Mouse (Mus musculus) spleen, postnatal 10 days (tissue): ENCODE measurements at regions not wholly inside any gene's neighbourhood (a gene's known extent, or its start where the extent isn't known, plus 50 kb on each side); places are given as distances from the start of the nearest gene placed in this dataset.
"Not testable (repeated sequence)": the region's sequence is repeated elsewhere in the genome, so short reads cannot be mapped to it uniquely, and the experiment has no call there.

ENCODE experiments used
- DNase-seq, 2 experiments: peaks; one replicate each; pipeline ENCODE4 v3.0.0; 2021 to 2022; ENCODE audit warnings: low spot score in 2 of 2

GRCm38 (mm10) chr17:13432256-13432655 is 77.9 kb downstream of the Tcp10c start:
- DNase-seq = not testable (repeated sequence)

GRCm38 (mm10) chr17:13434146-13434545 is 79.8 kb downstream of the Tcp10c start:
- DNase-seq = not testable (repeated sequence)

GRCm38 (mm10) chr17:13438790-13439189 is 84.4 kb downstream of the Tcp10c start:
- not testable (repeated sequence) for DNase-seq

DNA sequence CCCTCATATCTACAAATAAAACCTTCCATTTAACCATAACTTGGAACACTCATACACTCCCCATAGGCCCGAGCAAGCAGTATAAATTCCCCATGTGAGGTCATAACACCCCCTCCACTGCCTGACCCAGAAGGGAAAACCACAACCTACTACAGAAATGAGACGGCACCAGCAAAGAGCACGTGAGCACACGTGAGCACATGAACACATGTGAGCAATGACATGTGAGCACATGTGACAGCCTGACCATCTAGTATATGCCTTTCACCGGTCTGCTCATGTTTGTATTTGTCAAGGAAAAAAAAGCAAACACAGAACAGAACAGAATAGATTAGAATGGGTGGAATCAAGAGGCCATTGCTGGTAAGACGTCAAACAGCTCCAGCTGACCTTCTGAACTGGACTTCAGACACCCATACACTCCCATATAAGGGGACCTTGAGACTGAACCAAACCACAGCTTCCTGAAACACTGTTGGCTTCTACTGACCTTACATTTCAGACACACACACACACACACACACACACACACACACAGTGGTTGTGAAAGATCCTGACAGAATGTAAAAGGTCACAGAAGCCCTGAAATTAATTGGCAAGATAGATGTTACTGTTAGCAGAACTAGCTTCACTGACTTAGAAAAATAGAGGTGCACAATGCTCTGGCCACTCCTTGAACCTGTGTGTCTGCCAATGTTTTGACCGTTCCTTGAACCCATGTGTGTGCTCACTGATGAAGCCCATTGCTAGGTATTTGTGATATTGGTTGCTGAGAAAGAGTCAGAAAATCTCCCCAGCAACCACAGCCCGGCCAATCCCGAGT is 86.5 kb downstream of the Tcp10c start:
- DNase-seq = not testable (repeated sequence)

GRCm38 (mm10) chr17:13442229-13442628 is 87.9 kb downstream of the Tcp10c start:
- DNase-seq = not testable (repeated sequence)

DNA sequence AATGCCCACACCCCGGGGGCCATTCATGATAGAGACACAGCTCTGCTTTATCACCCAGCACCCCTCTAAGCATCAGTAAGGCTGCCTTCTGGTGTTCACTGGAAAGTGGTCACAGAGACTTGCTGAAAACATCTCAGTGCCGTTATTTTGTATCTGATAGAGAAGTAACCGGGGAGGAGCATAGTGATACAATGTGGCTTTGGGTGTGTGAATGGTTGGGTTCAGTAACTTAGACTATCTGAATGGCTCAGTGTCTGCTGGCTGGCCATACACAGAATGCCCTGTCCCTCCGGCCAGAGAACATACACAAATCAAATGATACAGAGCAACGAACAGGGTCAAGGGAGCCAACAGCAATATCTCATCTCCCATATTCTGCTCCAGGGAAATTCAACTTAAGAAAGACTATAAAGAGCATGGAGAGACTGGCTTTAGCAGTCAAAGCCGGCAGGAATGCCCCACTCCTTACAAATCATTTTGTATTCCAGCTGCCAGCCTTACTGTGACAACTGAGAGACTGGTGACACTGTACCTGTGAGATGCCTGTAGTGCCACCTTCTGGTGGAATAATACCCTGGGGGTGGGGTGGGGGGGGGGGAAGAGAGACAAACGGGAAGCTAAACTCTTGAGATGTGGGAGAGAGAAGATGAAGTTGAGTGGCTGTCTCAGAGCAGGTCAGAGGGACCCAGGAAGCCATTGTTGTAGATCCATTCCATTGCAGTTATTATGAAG is 102.7 kb downstream of the Tcp10c start:
- DNase-seq = not testable (repeated sequence)

GRCm38 (mm10) chr17:13457942-13458341 is 103.6 kb downstream of the Tcp10c start:
- not testable (repeated sequence) for DNase-seq

GRCm38 (mm10) chr17:13458814-13459213 is 104.4 kb downstream of the Tcp10c start:
- DNase-seq = not testable (repeated sequence)

DNA sequence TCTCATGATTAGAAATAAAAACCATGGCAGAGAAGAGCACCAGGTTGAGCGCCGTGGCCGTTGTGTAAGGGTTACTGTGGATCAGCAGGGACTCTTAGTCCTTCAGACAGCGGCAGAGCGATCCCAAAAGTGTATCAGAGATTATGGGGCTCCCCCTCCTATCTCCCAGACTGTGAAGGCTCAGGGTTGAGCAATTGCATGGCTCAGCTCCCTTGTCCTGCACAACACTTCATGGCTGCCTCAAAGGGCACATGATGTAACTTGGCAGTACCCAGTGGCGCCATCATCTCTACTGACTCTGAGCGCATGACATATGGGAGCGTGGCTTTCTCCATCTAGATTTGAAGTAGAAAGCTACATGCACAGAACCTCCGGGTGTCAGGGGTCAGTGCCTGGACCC is 108.3 kb downstream of the Tcp10c start:
- DNase-seq = not testable (repeated sequence)

- DNase-seq = not testable (repeated sequence)
These were observed 111.5 kb downstream of the Tcp10c start for GRCm38 (mm10) chr17:13465822-13466221.

GRCm38 (mm10) chr17:13469867-13470380 is 115.6 kb downstream of the Tcp10c start:
- DNase-seq = not testable (repeated sequence)

- peak; percentile 18 to 59 for DNase-seq
These were observed 118.2 kb downstream of the Tcp10c start for GRCm38 (mm10) chr17:13472460-13473062.

DNA sequence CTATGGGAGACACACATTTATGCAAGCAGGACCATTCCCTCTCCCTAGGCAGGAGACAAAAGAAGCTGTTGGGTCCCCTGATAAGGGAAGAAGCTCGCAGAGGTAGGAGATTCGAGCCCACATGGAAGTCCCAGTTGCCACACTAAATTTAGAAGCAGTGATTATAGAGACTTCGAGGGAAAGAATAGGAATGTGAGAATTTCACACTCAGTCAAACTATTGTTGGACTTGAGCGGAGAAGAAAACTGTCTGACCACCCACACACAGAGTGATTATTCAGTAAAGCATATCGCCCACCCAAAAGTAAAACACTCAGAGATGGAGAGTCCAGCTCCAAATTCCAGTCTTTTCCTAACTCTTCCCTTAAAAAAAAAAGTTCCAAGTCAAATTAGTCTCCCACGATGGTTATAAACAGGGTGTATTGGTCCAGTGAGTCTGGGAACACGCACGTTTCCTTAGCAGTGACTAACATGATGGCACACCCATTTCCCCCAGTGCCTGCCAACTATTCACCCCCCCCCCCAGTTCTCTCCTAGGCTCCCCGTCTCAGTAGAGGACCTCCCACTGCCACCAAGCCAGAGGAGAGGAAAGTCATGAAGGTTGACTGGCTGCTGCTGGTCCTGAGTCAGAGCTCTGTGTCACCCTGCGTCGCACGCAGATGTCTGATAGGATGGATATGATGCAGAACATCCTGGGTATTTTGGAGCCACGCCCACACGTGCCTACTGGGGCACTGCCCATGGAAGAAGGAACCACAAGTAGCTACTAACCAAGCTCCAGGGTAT is 120.1 kb downstream of the Tcp10c start:
- DNase-seq = no peak

GRCm38 (mm10) chr17:13478866-13479571 is 124.6 kb downstream of the Tcp10c start:
- no peak for DNase-seq

GRCm38 (mm10) chr17:13479572-13480063 is 125.2 kb downstream of the Tcp10c start:
- no peak for DNase-seq

- DNase-seq = no peak
These were observed 127.2 kb downstream of the Tcp10c start for GRCm38 (mm10) chr17:13481445-13482085.

DNA sequence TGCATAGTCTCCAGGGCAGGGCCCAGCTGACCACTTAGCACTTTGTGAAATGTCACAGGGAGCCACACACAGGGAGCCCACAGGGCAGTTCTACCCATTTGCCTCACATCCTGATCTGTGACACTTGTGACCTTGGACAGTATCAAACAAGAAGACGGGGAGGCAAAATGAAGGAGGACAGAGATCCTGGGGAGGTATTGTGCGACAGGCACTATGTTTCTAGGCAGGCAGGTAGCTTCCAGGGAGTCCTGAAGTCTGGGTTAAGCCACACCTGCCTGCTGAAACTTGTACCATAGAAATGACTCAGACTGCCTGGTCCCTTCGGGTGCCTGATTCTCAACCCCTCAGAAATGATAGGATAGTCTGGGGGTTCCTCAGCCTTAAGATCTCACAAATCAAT is 127.8 kb downstream of the Tcp10c start:
- no peak for DNase-seq

GRCm38 (mm10) chr17:13487291-13488215 is 133.2 kb downstream of the Tcp10c start:
- no peak for DNase-seq
